Mouse (Mus musculus): Measurements from ENCODE around the gene Pklr. TPM values are rescaled to one million over a fixed set of nuclear protein-coding genes. Genes with fewer than 3 reads are reported as not detected.
A peak's percentile ranks its signal among the peaks of the same experiment; 100 is the strongest.

Pklr gene
- total and polyA plus RNA-seq, 3 experiments = 53.2 to 185 (median 133) TPM

GRCm38 (mm10) chr3:89148567-89148966 is 12.6 kb downstream of the Pklr start:
- TF ChIP-seq ETS1 (IDR thresholded peaks at IDR 0.05; ENCODE audit: low read depth, low read length) (no peak), GATA1 (IDR thresholded peaks at IDR 0.05; ENCODE audit: low read depth, low read length) (no peak), ZMIZ1 (IDR thresholded peaks at IDR 0.05; ENCODE audit: low read depth, low read length) (no peak; the same call in 1 of the 2 replicates), SIN3A (IDR thresholded peaks at IDR 0.05; ENCODE audit: low read length) (no peak), ELF1 (IDR thresholded peaks at IDR 0.05; ENCODE audit: low read depth, low read length) (no peak), JUND (IDR thresholded peaks at IDR 0.05; ENCODE audit: low read depth, low read length) (no peak), MAX (IDR thresholded peaks at IDR 0.05; ENCODE audit: low read length) (no peak), SMC3 (IDR thresholded peaks at IDR 0.05; ENCODE audit: low read depth, low read length) (no peak), CTCF (IDR thresholded peaks at IDR 0.05 in 2 of 3, conservative IDR thresholded peaks at IDR 0.05 in 1 of 3; ENCODE audit: control insufficient read depth in 1 of 3, insufficient read depth in 1 of 3, low read depth in 2 of 3, low read length in 3 of 3, poor library complexity in 1 of 3, severe bottlenecking in 1 of 3) (no peak), BHLHE40 (IDR thresholded peaks at IDR 0.05; ENCODE audit: borderline replicate concordance, low read depth, low read length) (no peak)
- H3K36me3 ChIP-seq (ENCODE audit: control insufficient read depth in 1 of 2, insufficient read depth in 2 of 2, low read length in 2 of 2) = peaks cover 4 to 10% of the 10 kb centered on the region in 2 experiments; a peak in 3 of 4 replicates
- no peaks in the 10 kb centered on the region for H3K9me3 ChIP-seq (replicated peaks; ENCODE audit: insufficient read depth, low read length)
- no peak for DNase-seq (ENCODE audit: low read depth, low spot score)
- no peak overlapping the region for H3K9ac ChIP-seq (ENCODE audit: control insufficient read depth, low read depth, low read length, poor library complexity, severe bottlenecking)
- no peak overlapping the region for H3K27ac ChIP-seq (ENCODE audit: control insufficient read depth, low read depth, low read length)
- H3K79me2 ChIP-seq (ENCODE audit: control insufficient read depth, insufficient read depth, low read length, poor library complexity) = no peaks in the 10 kb centered on the region
- no peaks in the 10 kb centered on the region for H3K27me3 ChIP-seq (ENCODE audit: control insufficient read depth in 1 of 2, insufficient read depth in 2 of 2, low read length in 2 of 2)
- peaks cover 0 to 8% of the 10 kb centered on the region in 2 experiments; a peak in 2 of 4 replicates for H3K4me1 ChIP-seq (ENCODE audit: control insufficient read depth in 1 of 2, insufficient read depth in 2 of 2, low read length in 2 of 2)
- no peak overlapping the region for H3K4me3 ChIP-seq (ENCODE audit: control insufficient read depth in 1 of 2, insufficient read depth in 1 of 2, low read depth in 2 of 2, low read length in 2 of 2)

- H3K79me2 ChIP-seq (ENCODE audit: control insufficient read depth, insufficient read depth, low read length, poor library complexity) = no peaks in the 10 kb centered on the region
- H3K27ac ChIP-seq (ENCODE audit: control insufficient read depth, low read depth, low read length) = no peak overlapping the region
- peaks cover 0 to 12% of the 10 kb centered on the region in 2 experiments; a peak in 2 of 4 replicates for H3K4me1 ChIP-seq (ENCODE audit: control insufficient read depth in 1 of 2, insufficient read depth in 2 of 2, low read length in 2 of 2)
- H3K9ac ChIP-seq (ENCODE audit: control insufficient read depth, low read depth, low read length, poor library complexity, severe bottlenecking) = no peak overlapping the region
- no peaks in the 10 kb centered on the region for H3K9me3 ChIP-seq (replicated peaks; ENCODE audit: insufficient read depth, low read length)
- no peaks in the 10 kb centered on the region for H3K27me3 ChIP-seq (ENCODE audit: control insufficient read depth in 1 of 2, insufficient read depth in 2 of 2, low read length in 2 of 2)
- no peak overlapping the region for H3K4me3 ChIP-seq (ENCODE audit: control insufficient read depth in 1 of 2, insufficient read depth in 1 of 2, low read depth in 2 of 2, low read length in 2 of 2)
- H3K36me3 ChIP-seq (ENCODE audit: control insufficient read depth in 1 of 2, insufficient read depth in 2 of 2, low read length in 2 of 2) = peaks cover 0 to 12% of the 10 kb centered on the region in 2 experiments; a peak in 2 of 4 replicates
- DNase-seq (ENCODE audit: low read depth, low spot score) = peak; percentile 59
- no peak for TF ChIP-seq USF2 (IDR thresholded peaks at IDR 0.05; ENCODE audit: borderline replicate concordance in 1 of 2, insufficient read depth in 1 of 2, low read depth in 1 of 2, low read length in 2 of 2)
- TF ChIP-seq ETS1 (IDR thresholded peaks at IDR 0.05; ENCODE audit: low read depth, low read length) = 0 out of 2 replicates have a peak, but pooled peaks have one; percentile 11
- TF ChIP-seq ZMIZ1 (IDR thresholded peaks at IDR 0.05; ENCODE audit: low read depth, low read length) = no peak
- no peak for TF ChIP-seq TAL1 (IDR thresholded peaks at IDR 0.05; ENCODE audit: low read length)
- no peak for TF ChIP-seq ZKSCAN1 (IDR thresholded peaks at IDR 0.05; ENCODE audit: low read depth, low read length)
- TF ChIP-seq JUND (IDR thresholded peaks at IDR 0.05; ENCODE audit: low read depth, low read length) = no peak
- no peak for TF ChIP-seq RCOR1 (IDR thresholded peaks at IDR 0.05; ENCODE audit: low read depth, low read length)
- TF ChIP-seq CTCF (IDR thresholded peaks at IDR 0.05 in 2 of 3, conservative IDR thresholded peaks at IDR 0.05 in 1 of 3; ENCODE audit: control insufficient read depth in 1 of 3, insufficient read depth in 1 of 3, low read depth in 2 of 3, low read length in 3 of 3, poor library complexity in 1 of 3, severe bottlenecking in 1 of 3) = no peak
- TF ChIP-seq TBP (IDR thresholded peaks at IDR 0.05; ENCODE audit: low read depth, low read length) = peak; percentile 50; the same call in 1 of the 2 replicates
- no peak for TF ChIP-seq BHLHE40 (IDR thresholded peaks at IDR 0.05; ENCODE audit: borderline replicate concordance, low read depth, low read length)
- TF ChIP-seq MAFK (IDR thresholded peaks at IDR 0.05; ENCODE audit: borderline replicate concordance, low read depth, low read length) = no peak
- no peak for TF ChIP-seq GABPA (IDR thresholded peaks at IDR 0.05; ENCODE audit: low read depth, low read length)
- TF ChIP-seq NELFE (IDR thresholded peaks at IDR 0.05; ENCODE audit: low read depth, low read length) = no peak
- TF ChIP-seq UBTF (IDR thresholded peaks at IDR 0.05; ENCODE audit: borderline replicate concordance, insufficient read depth, low read depth, low read length) = no peak
- TF ChIP-seq SMC3 (IDR thresholded peaks at IDR 0.05; ENCODE audit: low read depth, low read length) = no peak
- peak in 1 of 2 experiments; percentile 45; a peak in 2 of 4 replicates for TF ChIP-seq EP300 (IDR thresholded peaks at IDR 0.05; ENCODE audit: low read depth in 1 of 2, low read length in 2 of 2)
- TF ChIP-seq MAZ (IDR thresholded peaks at IDR 0.05; ENCODE audit: low read depth, low read length) = no peak
- TF ChIP-seq MXI1 (IDR thresholded peaks at IDR 0.05; ENCODE audit: low read depth, low read length) = no peak
- no peak for TF ChIP-seq USF1 (IDR thresholded peaks at IDR 0.05; ENCODE audit: low read depth, low read length)
- no peak for TF ChIP-seq MYB (IDR thresholded peaks at IDR 0.05; ENCODE audit: low read depth, low read length)
- TF ChIP-seq MYC (IDR thresholded peaks at IDR 0.05; ENCODE audit: low read depth, low read length) = no peak
- no peak for TF ChIP-seq CHD1 (IDR thresholded peaks at IDR 0.05; ENCODE audit: low read depth, low read length)
- TF ChIP-seq ZNF384 (IDR thresholded peaks at IDR 0.05; ENCODE audit: low read depth, low read length) = no peak
- TF ChIP-seq KAT2A (conservative IDR thresholded peaks at IDR 0.05; ENCODE audit: low read depth, low read length) = no peak
- TF ChIP-seq E2F4 (IDR thresholded peaks at IDR 0.05; ENCODE audit: borderline replicate concordance, low read depth, low read length) = no peak
Measured at GRCm38 (mm10) chr3:89152084-89152835, 16.3 kb downstream of the Pklr start.

Measured in MEL (cell line).